Mouse (Mus musculus) T-helper 17 cell (primary cell): ENCODE results near the gene 2010111I01Rik.

Experiments used
- in situ Hi-C, 2 experiments: fragments of 300-600 bp; cut with MboI, MseI; formaldehyde crosslinking; loops; 1 replicate in 1 of 2; 2 replicates in 1 of 2; pipeline ENCODE4 v1.15.1; 2025; ENCODE audit warnings: high pct_unique_total_duplicates in 2 of 2

Gene 2010111I01Rik

GRCm38 (mm10) chr13:63023243-63024217 lies 58.8 kb downstream of the 2010111I01Rik start:
- in situ Hi-C loops: no loop called here

GRCm38 (mm10) chr13:63030023-63030422 lies 65.3 kb downstream of the 2010111I01Rik start:
- in situ Hi-C loops: loop anchor here in 1 of 2 experiments (5.0 kb wide), 1 partner anchor 113 kb away; no protein-coding TSS in a partner anchor

GRCm38 (mm10) chr13:63031244-63031643 lies 66.6 kb downstream of the 2010111I01Rik start:
- in situ Hi-C loops: loop anchor here in 1 of 2 experiments (5.0 kb wide), 1 partner anchor 114 kb away; no protein-coding TSS in a partner anchor

GRCm38 (mm10) chr13:63032304-63032830 lies 67.7 kb downstream of the 2010111I01Rik start:
- in situ Hi-C loops: loop anchor here in 1 of 2 experiments (5.0 kb wide), 1 partner anchor 115 kb away; no protein-coding TSS in a partner anchor

- in situ Hi-C loops: loop anchor here in 1 of 2 experiments (5.0 kb wide), 1 partner anchor 116 kb away; no protein-coding TSS in a partner anchor
These were observed 68.3 kb downstream of the 2010111I01Rik start for GRCm38 (mm10) chr13:63032958-63033357.

GRCm38 (mm10) chr13:63033364-63033763 lies 68.7 kb downstream of the 2010111I01Rik start:
- in situ Hi-C loops: loop anchor here in 1 of 2 experiments (5.0 kb wide), 1 partner anchor 116 kb away; no protein-coding TSS in a partner anchor

- in situ Hi-C loops: loop anchor here in 1 of 2 experiments (5.0 kb wide), 1 partner anchor 117 kb away; no protein-coding TSS in a partner anchor
These were observed 70.0 kb downstream of the 2010111I01Rik start for GRCm38 (mm10) chr13:63034666-63035065.

GRCm38 (mm10) chr13:63037906-63038305 lies 73.2 kb downstream of the 2010111I01Rik start:
- in situ Hi-C loops: no loop called here

- in situ Hi-C loops: no loop called here
These were observed 73.7 kb downstream of the 2010111I01Rik start for GRCm38 (mm10) chr13:63038415-63038814.

- in situ Hi-C loops: no loop called here
These were observed 74.2 kb downstream of the 2010111I01Rik start for GRCm38 (mm10) chr13:63038871-63039270.

- in situ Hi-C loops: no loop called here
These were observed 74.6 kb downstream of the 2010111I01Rik start for GRCm38 (mm10) chr13:63039326-63039725.

GRCm38 (mm10) chr13:63039848-63040247 lies 75.2 kb downstream of the 2010111I01Rik start:
- in situ Hi-C loops: no loop called here

GRCm38 (mm10) chr13:63045504-63046205 lies 81.0 kb downstream of the 2010111I01Rik start:
- in situ Hi-C loops: loop anchor here (5.0 kb wide), 2 partner anchors 282 to 287 kb away; no protein-coding TSS in a partner anchor

GRCm38 (mm10) chr13:63046206-63047020 lies 81.7 kb downstream of the 2010111I01Rik start:
- in situ Hi-C loops: loop anchor here (5.0 kb wide), 2 partner anchors 281 to 286 kb away; no protein-coding TSS in a partner anchor

GRCm38 (mm10) chr13:63063706-63064105 lies 99.0 kb downstream of the 2010111I01Rik start:
- in situ Hi-C loops: no loop called here

GRCm38 (mm10) chr13:63066607-63067006 lies 101.9 kb downstream of the 2010111I01Rik start:
- in situ Hi-C loops: no loop called here

- in situ Hi-C loops: no loop called here
These were observed 103.9 kb downstream of the 2010111I01Rik start for GRCm38 (mm10) chr13:63068371-63069136.

- in situ Hi-C loops: no loop called here
These were observed 107.2 kb downstream of the 2010111I01Rik start for GRCm38 (mm10) chr13:63071874-63072273.

- in situ Hi-C loops: no loop called here
These were observed 107.7 kb downstream of the 2010111I01Rik start for GRCm38 (mm10) chr13:63072376-63072775.
